Mouse (Mus musculus) MEL (cell line): ENCODE measurements at regions not wholly inside any gene's neighbourhood (a gene's known extent, or its start where the extent isn't known, plus 50 kb on each side); places are given as distances from the start of the nearest gene placed in this dataset.

Source experiments
- DNase-seq: peaks from one replicate; pipeline ENCODE4 v3.0.0; 2011; ENCODE audit warnings: low read depth, low spot score
- H3K27ac ChIP-seq: 2 replicates; pipeline ENCODE4 v1.5.1; 2012; ENCODE audit warnings: low read depth, mild to moderate bottlenecking, control low read depth, low read length, moderate library complexity; ENCODE audit not compliant: control insufficient read depth
- H3K27me3 ChIP-seq, 2 experiments: fragments of 150-350 bp in 1 of 2; sonication (generic) in 1 of 2; 2 replicates each; pipeline ENCODE4 v1.6.1; 2012; ENCODE audit warnings: low read length in 2 of 2, mild to moderate bottlenecking in 2 of 2, improper control_type of control experiment in 1 of 2, moderate library complexity in 1 of 2; ENCODE audit not compliant: insufficient read depth in 2 of 2, control insufficient read depth in 1 of 2
- H3K36me3 ChIP-seq, 2 experiments: 2 replicates each; pipeline ENCODE4 v1.6.1; 2012 to 2014; ENCODE audit warnings: low read length in 2 of 2, improper control_type of control experiment in 1 of 2, inconsistent platforms in 1 of 2, mild to moderate bottlenecking in 1 of 2; ENCODE audit not compliant: insufficient read depth in 2 of 2, control insufficient read depth in 1 of 2
- H3K4me1 ChIP-seq, 2 experiments: fragments of 150-350 bp in 1 of 2; sonication (generic) in 1 of 2; 2 replicates each; pipeline ENCODE4 v1.6.1; 2012; ENCODE audit warnings: low read length in 2 of 2, improper control_type of control experiment in 1 of 2, mild to moderate bottlenecking in 1 of 2; ENCODE audit not compliant: insufficient read depth in 2 of 2, control insufficient read depth in 1 of 2
- H3K4me3 ChIP-seq, 2 experiments: fragments of 150-350 bp in 1 of 2; sonication (generic) in 1 of 2; 2 replicates each; pipeline ENCODE4 v1.5.1; 2012; ENCODE audit warnings: low read depth in 2 of 2, low read length in 2 of 2, mild to moderate bottlenecking in 2 of 2, moderate library complexity in 2 of 2, control low read depth in 1 of 2, improper control_type of control experiment in 1 of 2; ENCODE audit not compliant: control insufficient read depth in 1 of 2, insufficient read depth in 1 of 2
- H3K79me2 ChIP-seq: 2 replicates; pipeline ENCODE4 v1.6.1; 2012; ENCODE audit warnings: mild to moderate bottlenecking, low read length, moderate library complexity; ENCODE audit not compliant: control insufficient read depth, poor library complexity, insufficient read depth
- H3K9ac ChIP-seq: 2 replicates; pipeline ENCODE4 v1.6.1; 2012; ENCODE audit warnings: low read depth, mild to moderate bottlenecking, control low read depth, low read length, moderate library complexity; ENCODE audit not compliant: control insufficient read depth, poor library complexity, severe bottlenecking
- H3K9me3 ChIP-seq: fragments of 150-350 bp; sonication (generic); replicated peaks from 2 replicates; pipeline ENCODE4 v1.6.1; 2012; ENCODE audit warnings: mild to moderate bottlenecking, low read length, improper control_type of control experiment, moderate library complexity; ENCODE audit not compliant: insufficient read depth
- CHD2 ChIP-seq: IDR thresholded peaks from 2 replicates; pipeline ENCODE4 v1.6.1; 2011; ENCODE audit warnings: low read length, improper control_type of control experiment
- CTCF ChIP-seq, 3 experiments: IDR thresholded peaks in 2 of 3; conservative IDR thresholded peaks in 1 of 3; 2 replicates each; pipeline ENCODE4 v1.5.1; 2011 to 2012; ENCODE audit warnings: low read length in 3 of 3, low read depth in 2 of 3, mild to moderate bottlenecking in 2 of 3, improper control_type of control experiment in 1 of 3, inconsistent platforms in 1 of 3, mixed read lengths in 1 of 3, moderate library complexity in 1 of 3; ENCODE audit not compliant: control insufficient read depth in 1 of 3, insufficient read depth in 1 of 3, poor library complexity in 1 of 3, severe bottlenecking in 1 of 3
- ELF1 ChIP-seq: IDR thresholded peaks from 2 replicates; pipeline ENCODE4 v1.6.1; 2014; ENCODE audit warnings: low read depth, mild to moderate bottlenecking, inconsistent platforms, low read length, improper control_type of control experiment, moderate library complexity
- EP300 ChIP-seq, 2 experiments: IDR thresholded peaks; 2 replicates each; pipeline ENCODE4 v1.6.1; 2011; ENCODE audit warnings: improper control_type of control experiment in 2 of 2, low read length in 2 of 2, low read depth in 1 of 2, mild to moderate bottlenecking in 1 of 2
- GABPA ChIP-seq: IDR thresholded peaks from 2 replicates; pipeline ENCODE4 v1.6.1; 2012; ENCODE audit warnings: low read depth, mild to moderate bottlenecking, inconsistent platforms, low read length, improper control_type of control experiment, moderate library complexity
- MAFK ChIP-seq: IDR thresholded peaks from 2 replicates; pipeline ENCODE4 v1.6.1; 2011; ENCODE audit warnings: low read depth, mild to moderate bottlenecking, low read length, improper control_type of control experiment, borderline replicate concordance
- MYB ChIP-seq: IDR thresholded peaks from 2 replicates; pipeline ENCODE4 v1.6.1; 2011; ENCODE audit warnings: mild to moderate bottlenecking, low read depth, low read length, improper control_type of control experiment
- NRF1 ChIP-seq: IDR thresholded peaks from 2 replicates; pipeline ENCODE4 v1.6.1; 2014; ENCODE audit warnings: low read depth, mild to moderate bottlenecking, inconsistent platforms, low read length, improper control_type of control experiment, moderate library complexity; ENCODE audit not compliant: poor library complexity, insufficient read depth, severe bottlenecking
- POLR2AphosphoS5 ChIP-seq: IDR thresholded peaks from 2 replicates; pipeline ENCODE4 v1.6.1; 2012; ENCODE audit warnings: low read depth, borderline replicate concordance, mild to moderate bottlenecking, inconsistent platforms, low read length, moderate library complexity, mixed read lengths
- TAL1 ChIP-seq: IDR thresholded peaks from 2 replicates; pipeline ENCODE4 v1.6.1; 2012; ENCODE audit warnings: mild to moderate bottlenecking, inconsistent platforms, low read length, moderate library complexity, mixed read lengths
- TBP ChIP-seq: IDR thresholded peaks from 2 replicates; pipeline ENCODE4 v1.8.0; 2011; ENCODE audit warnings: low read depth, low read length, improper control_type of control experiment
- USF1 ChIP-seq: IDR thresholded peaks from 2 replicates; pipeline ENCODE4 v1.6.1; 2014; ENCODE audit warnings: low read depth, mild to moderate bottlenecking, inconsistent platforms, low read length, improper control_type of control experiment, moderate library complexity
- USF2 ChIP-seq, 2 experiments: IDR thresholded peaks; 2 replicates each; pipeline ENCODE4 v1.6.1; 2011 to 2012; ENCODE audit warnings: improper control_type of control experiment in 2 of 2, low read length in 2 of 2, borderline replicate concordance in 1 of 2, inconsistent platforms in 1 of 2, low read depth in 1 of 2, mild to moderate bottlenecking in 1 of 2; ENCODE audit not compliant: insufficient read depth in 1 of 2
- ZC3H11A ChIP-seq: IDR thresholded peaks from 2 replicates; pipeline ENCODE4 v1.6.1; 2012; ENCODE audit warnings: low read depth, mild to moderate bottlenecking, inconsistent platforms, low read length, improper control_type of control experiment
- ZKSCAN1 ChIP-seq: IDR thresholded peaks from 2 replicates; pipeline ENCODE4 v1.6.1; 2012; ENCODE audit warnings: low read depth, mild to moderate bottlenecking, inconsistent platforms, low read length, improper control_type of control experiment, moderate library complexity
- ZMIZ1 ChIP-seq: IDR thresholded peaks from 2 replicates; pipeline ENCODE4 v1.6.1; 2012; ENCODE audit warnings: low read depth, mild to moderate bottlenecking, inconsistent platforms, low read length, improper control_type of control experiment, moderate library complexity

DNA sequence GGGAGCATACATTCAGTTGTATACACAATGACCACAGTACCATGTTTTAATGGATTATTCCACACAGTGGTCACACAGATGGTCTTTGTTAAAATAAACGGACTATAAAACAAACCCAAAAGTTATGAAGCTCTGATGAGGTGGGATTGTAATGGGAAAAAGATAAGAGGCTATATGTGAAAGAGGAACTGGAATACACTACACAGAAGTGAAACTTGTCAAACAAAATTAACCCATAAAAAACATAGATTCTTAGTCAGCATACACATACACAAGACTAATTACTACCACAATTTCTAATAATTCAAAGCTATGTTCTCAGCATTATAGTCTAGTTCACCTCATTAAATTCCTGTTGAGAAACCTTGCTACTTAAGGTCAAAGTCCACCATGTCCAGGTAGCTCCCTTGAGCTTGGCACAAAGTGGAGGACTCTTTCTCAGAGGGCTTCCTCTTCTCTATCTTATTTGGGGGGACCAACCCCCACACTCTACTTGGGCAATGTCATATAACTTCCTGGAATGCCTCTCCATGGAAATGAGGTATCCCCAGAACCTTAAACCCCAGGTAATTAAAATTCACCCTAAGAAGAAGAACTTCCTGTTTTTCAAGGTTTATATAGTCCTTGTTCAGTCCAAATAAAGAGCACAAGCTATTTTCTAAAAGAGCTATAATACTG, 269.2 kb upstream of the Thbs1 start:
- H3K9me3 ChIP-seq = no peaks in the 10 kb centered on the region
- no peak for DNase-seq
- no peak overlapping the region for H3K9ac ChIP-seq
- no peaks in the 10 kb centered on the region for H3K36me3 ChIP-seq
- no peaks in the 10 kb centered on the region for H3K4me1 ChIP-seq
- H3K79me2 ChIP-seq = no peaks in the 10 kb centered on the region
- TF ChIP-seq CTCF (IDR thresholded peaks at IDR 0.05 in 2 of 3, conservative IDR thresholded peaks at IDR 0.05 in 1 of 3; ENCODE audit: control insufficient read depth in 1 of 3, insufficient read depth in 1 of 3, low read depth in 2 of 3, low read length in 3 of 3, poor library complexity in 1 of 3, severe bottlenecking in 1 of 3) = no peak
- TF ChIP-seq ZKSCAN1 = no peak
- no peak for TF ChIP-seq NRF1
- TF ChIP-seq GABPA = no peak
- no peak for TF ChIP-seq CHD2
- TF ChIP-seq EP300 (IDR thresholded peaks at IDR 0.05; ENCODE audit: low read depth in 1 of 2, low read length in 2 of 2) = no peak
- TF ChIP-seq USF1 = no peak
- TF ChIP-seq MYB = no peak
- TF ChIP-seq ELF1 = no peak
- no peak for TF ChIP-seq USF2 (IDR thresholded peaks at IDR 0.05; ENCODE audit: borderline replicate concordance in 1 of 2, insufficient read depth in 1 of 2, low read depth in 1 of 2, low read length in 2 of 2)
- H3K27me3 ChIP-seq = no peaks in the 10 kb centered on the region
- no peak overlapping the region for H3K4me3 ChIP-seq
- no peak overlapping the region for H3K27ac ChIP-seq

DNA sequence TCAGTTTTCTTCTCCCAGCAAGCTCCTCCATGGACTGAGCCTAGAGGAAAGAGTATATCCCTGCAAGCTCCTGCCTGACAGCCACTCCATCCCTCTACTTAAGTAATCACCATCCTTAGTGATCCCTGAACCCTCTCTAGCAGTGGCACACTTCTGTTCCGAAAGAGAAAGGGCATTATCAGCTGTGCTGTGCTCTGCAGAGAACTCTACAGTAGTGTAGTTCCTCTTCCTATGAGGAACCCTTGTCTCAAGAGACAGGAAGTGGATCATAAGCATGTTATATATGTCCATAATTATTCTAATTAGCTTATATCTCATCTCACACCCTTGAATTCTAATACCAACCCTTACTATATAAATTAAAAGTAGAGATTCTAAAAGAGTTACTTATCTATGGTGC, 259.2 kb upstream of the Thbs1 start:
- Histone ChIP-seq H3K9ac (no peak overlapping the region), H3K4me3 (no peak overlapping the region)
- TF ChIP-seq TAL1 (no peak), CHD2 (no peak), POLR2AphosphoS5 (no peak), ZMIZ1 (no peak), ZC3H11A (no peak), TBP (no peak), EP300 (IDR thresholded peaks at IDR 0.05; ENCODE audit: low read depth in 1 of 2, low read length in 2 of 2) (no peak), MAFK (no peak)

More for the DNA sequence above, 259.2 kb upstream of the Thbs1 start:
- Histone ChIP-seq H3K36me3 (no peaks in the 10 kb centered on the region), H3K27me3 (no peaks in the 10 kb centered on the region), H3K27ac (no peak overlapping the region), H3K79me2 (no peaks in the 10 kb centered on the region), H3K9me3 (no peaks in the 10 kb centered on the region), H3K4me1 (no peaks in the 10 kb centered on the region)
- no peak for DNase-seq
